Mouse (Mus musculus) CH12.LX (cell line): ENCODE results near the gene Gm20388. TPM values are rescaled to one million over a fixed set of nuclear protein-coding genes. Genes with fewer than 3 reads are reported as not detected.

Experiments used
- DNase-seq: peaks from one replicate; pipeline ENCODE4 v3.0.0-alpha.2; 2013; ENCODE audit errors: extremely low read depth
- H3K27ac ChIP-seq: 2 replicates; pipeline ENCODE4 v1.5.1; 2012; ENCODE audit warnings: low read depth, mild to moderate bottlenecking, control low read depth, moderate library complexity; ENCODE audit not compliant: insufficient read depth
- H3K27me3 ChIP-seq: replicated peaks from 2 replicates; pipeline ENCODE3; 2012; ENCODE audit warnings: inconsistent platforms
- H3K36me3 ChIP-seq, 2 experiments: replicated peaks in 1 of 2; 2 replicates each; pipeline versions ENCODE3 to v1.6.1; 2012; ENCODE audit warnings: inconsistent platforms in 1 of 2, low read length in 1 of 2, mild to moderate bottlenecking in 1 of 2, mixed read lengths in 1 of 2, moderate library complexity in 1 of 2; ENCODE audit not compliant: control insufficient read depth in 1 of 2, insufficient read depth in 1 of 2
- H3K4me1 ChIP-seq, 2 experiments: 2 replicates each; pipeline ENCODE4 v1.6.1; 2012; ENCODE audit warnings: inconsistent platforms in 1 of 2, moderate library complexity in 1 of 2; ENCODE audit not compliant: insufficient read depth in 2 of 2, control insufficient read depth in 1 of 2
- H3K4me2 ChIP-seq: 2 replicates; pipeline ENCODE4 v1.6.1; 2012; ENCODE audit warnings: low read depth, mild to moderate bottlenecking, control low read depth; ENCODE audit not compliant: poor library complexity, insufficient read depth, severe bottlenecking
- H3K4me3 ChIP-seq, 3 experiments: fragments of 150-350 bp in 1 of 3; sonication (generic) in 1 of 3; replicated peaks in 1 of 3; 2 replicates each; pipeline versions ENCODE3 to v1.5.1; 2011 to 2012; ENCODE audit warnings: low read depth in 2 of 3, low read length in 2 of 3, mild to moderate bottlenecking in 2 of 3, moderate library complexity in 2 of 3, control low read depth in 1 of 3, improper control_type of control experiment in 1 of 3, inconsistent platforms in 1 of 3, mixed read lengths in 1 of 3; ENCODE audit not compliant: poor library complexity in 1 of 3
- H3K79me2 ChIP-seq: replicated peaks from 2 replicates; pipeline ENCODE4 v1.6.1; 2012; ENCODE audit warnings: mild to moderate bottlenecking, moderate library complexity; ENCODE audit not compliant: control insufficient read depth, poor library complexity, insufficient read depth, severe bottlenecking; ENCODE audit errors: extremely low read depth
- H3K9ac ChIP-seq: 2 replicates; pipeline ENCODE4 v1.6.1; 2012; ENCODE audit warnings: low read depth, mild to moderate bottlenecking, control low read depth, moderate library complexity; ENCODE audit not compliant: insufficient read depth
- H3K9me3 ChIP-seq: replicated peaks from 2 replicates; pipeline ENCODE3; 2012; ENCODE audit warnings: low read length, inconsistent platforms, mixed read lengths
- BHLHE40 ChIP-seq: IDR thresholded peaks from 2 replicates; pipeline ENCODE4 v1.6.1; 2011; ENCODE audit warnings: mild to moderate bottlenecking, low read depth, low read length, improper control_type of control experiment
- CHD2 ChIP-seq: IDR thresholded peaks from 2 replicates; pipeline ENCODE4 v1.6.1; 2011; ENCODE audit warnings: low read length, improper control_type of control experiment
- CTCF ChIP-seq, 2 experiments: IDR thresholded peaks in 1 of 2; conservative IDR thresholded peaks in 1 of 2; 2 replicates each; pipeline ENCODE4 v1.5.1; 2011 to 2012; ENCODE audit warnings: low read depth in 2 of 2, low read length in 2 of 2, improper control_type of control experiment in 1 of 2, inconsistent platforms in 1 of 2, mild to moderate bottlenecking in 1 of 2, moderate library complexity in 1 of 2
- E2F4 ChIP-seq: IDR thresholded peaks from 2 replicates; pipeline ENCODE4 v1.6.1; 2011; ENCODE audit warnings: low read depth, low read length, improper control_type of control experiment; ENCODE audit not compliant: insufficient replicate concordance
- ELF1 ChIP-seq: IDR thresholded peaks from 2 replicates; pipeline ENCODE4 v1.6.1; 2014; ENCODE audit warnings: low read depth, mild to moderate bottlenecking, inconsistent platforms, low read length, improper control_type of control experiment
- EP300 ChIP-seq: IDR thresholded peaks from 2 replicates; pipeline ENCODE4 v1.6.1; 2011; ENCODE audit warnings: low read length, improper control_type of control experiment
- GABPA ChIP-seq: IDR thresholded peaks from 2 replicates; pipeline ENCODE4 v1.6.1; 2012; ENCODE audit warnings: low read depth, low read length, improper control_type of control experiment, inconsistent platforms; ENCODE audit not compliant: insufficient replicate concordance
- IRF4 ChIP-seq: IDR thresholded peaks from 2 replicates; pipeline ENCODE4 v1.6.1; 2014; ENCODE audit warnings: low read depth, mild to moderate bottlenecking, inconsistent platforms, low read length, improper control_type of control experiment
- JUN ChIP-seq: IDR thresholded peaks from 2 replicates; pipeline ENCODE4 v1.6.1; 2011; ENCODE audit warnings: low read depth, mild to moderate bottlenecking, low read length, improper control_type of control experiment, moderate library complexity; ENCODE audit not compliant: insufficient read depth
- MAZ ChIP-seq: IDR thresholded peaks from 2 replicates; pipeline ENCODE4 v1.6.1; 2012; ENCODE audit warnings: low read depth, mild to moderate bottlenecking, inconsistent platforms, low read length, improper control_type of control experiment, moderate library complexity
- MEF2A ChIP-seq: IDR thresholded peaks from 2 replicates; pipeline ENCODE4 v1.6.1; 2014; ENCODE audit warnings: low read depth, mild to moderate bottlenecking, inconsistent platforms, low read length, improper control_type of control experiment, borderline replicate concordance
- MXI1 ChIP-seq: IDR thresholded peaks from 2 replicates; pipeline ENCODE4 v1.6.1; 2011; ENCODE audit warnings: mild to moderate bottlenecking, low read depth, low read length, improper control_type of control experiment
- MYC ChIP-seq: IDR thresholded peaks from 2 replicates; pipeline ENCODE4 v1.6.1; 2011; ENCODE audit warnings: low read depth, mild to moderate bottlenecking, improper control_type of control experiment, low read length
- NRF1 ChIP-seq: IDR thresholded peaks from 2 replicates; pipeline ENCODE4 v1.6.1; 2014; ENCODE audit warnings: low read depth, mild to moderate bottlenecking, inconsistent platforms, low read length, improper control_type of control experiment, moderate library complexity
- PAX5 ChIP-seq: IDR thresholded peaks from 2 replicates; pipeline ENCODE4 v1.6.1; 2012; ENCODE audit warnings: low read length, inconsistent platforms, mixed read lengths
- POLR2A ChIP-seq: IDR thresholded peaks from 2 replicates; pipeline ENCODE4 v1.6.1; 2011; ENCODE audit warnings: low read depth, mild to moderate bottlenecking, improper control_type of control experiment, low read length
- POLR2AphosphoS2 ChIP-seq: IDR thresholded peaks from 2 replicates; pipeline ENCODE4 v1.6.1; 2011; ENCODE audit warnings: low read depth, low read length, improper control_type of control experiment
- RAD21 ChIP-seq: IDR thresholded peaks from 2 replicates; pipeline ENCODE4 v1.6.1; 2011; ENCODE audit warnings: low read depth, mild to moderate bottlenecking, low read length, improper control_type of control experiment, moderate library complexity
- RCOR1 ChIP-seq: conservative IDR thresholded peaks from 2 replicates; pipeline ENCODE4 v1.6.1; 2012; ENCODE audit warnings: low read depth, mild to moderate bottlenecking, inconsistent platforms, low read length, improper control_type of control experiment
- SMC3 ChIP-seq: IDR thresholded peaks from 2 replicates; pipeline ENCODE4 v1.6.1; 2011; ENCODE audit warnings: low read depth, low read length, improper control_type of control experiment
- TCF12 ChIP-seq: IDR thresholded peaks from 2 replicates; pipeline ENCODE4 v1.6.1; 2014; ENCODE audit warnings: low read depth, mild to moderate bottlenecking, inconsistent platforms, low read length, improper control_type of control experiment
- USF1 ChIP-seq: IDR thresholded peaks from 2 replicates; pipeline ENCODE4 v1.6.1; 2014; ENCODE audit warnings: low read depth, mild to moderate bottlenecking, inconsistent platforms, low read length, improper control_type of control experiment
- USF2 ChIP-seq: conservative IDR thresholded peaks from 2 replicates; pipeline ENCODE4 v1.6.1; 2011; ENCODE audit warnings: low read depth, low read length, improper control_type of control experiment
- ZMIZ1 ChIP-seq: IDR thresholded peaks from 2 replicates; pipeline ENCODE4 v1.6.1; 2012; ENCODE audit warnings: low read depth, mild to moderate bottlenecking, inconsistent platforms, low read length, improper control_type of control experiment
- dilution Hi-C: fragments of 300-500 bp; cut with MboI; formaldehyde crosslinking; loops from 2 replicates; pipeline ENCODE4 v1.14.3; 2020; ENCODE audit warnings: low sequenced_read_pairs; ENCODE audit not compliant: extremely low pct_unique_long_range_greater_than_20kb, extremely low pct_ligation_motif_present
- in situ Hi-C: fragments of 300-500 bp; cut with MboI; formaldehyde crosslinking; loops from 3 replicates; pipeline ENCODE4 v1.14.3; 2019; ENCODE audit warnings: low sequenced_read_pairs, low pct_ligation_motif_present, low pct_unique_long_range_greater_than_20kb, mixed read lengths
- polyA plus RNA-seq: library from polyadenylated mRNA; unstranded; fragments of >175 nt; gene quantifications from 2 replicates; pipeline ENCODE4 v1.2.1, GENCODE M21; 2012; ENCODE audit warnings: low read depth; ENCODE audit not compliant: insufficient read length
- total RNA-seq, 2 experiments: library from RNA; depleted of rRNA; stranded (reverse); fragments of 300-350 nt in 1 of 2; fragments of >200 nt in 1 of 2; gene quantifications; 2 replicates each; pipeline ENCODE4 v1.2.3; 2012 to 2014

The Gm20388 gene
- total and polyA plus RNA-seq, 3 experiments: 14.8 to 26.3 (median 22.2) TPM

- dilution Hi-C loops: no loop called here
- H3K4me3 ChIP-seq: no peak overlapping the region
- no peaks in the 10 kb centered on the region for H3K9me3 ChIP-seq
- no peaks in the 10 kb centered on the region for H3K79me2 ChIP-seq
- no peak for DNase-seq
- H3K4me1 ChIP-seq: peaks cover 0 to 5% of the 10 kb centered on the region in 2 experiments; a peak in 1 of 4 replicates
- no peak overlapping the region for H3K9ac ChIP-seq
- H3K27me3 ChIP-seq: no peaks in the 10 kb centered on the region
- H3K36me3 ChIP-seq: peaks cover 13 to 81% of the 10 kb centered on the region in 2 experiments
- H3K4me2 ChIP-seq: no peak overlapping the region
- in situ Hi-C loops: no loop called here
- H3K27ac ChIP-seq: no peak overlapping the region
- TF ChIP-seq ELF1: no peak
- no peak for TF ChIP-seq ZMIZ1
- no peak for TF ChIP-seq RCOR1
- TF ChIP-seq POLR2AphosphoS2: no peak
- TF ChIP-seq SMC3: no peak
- TF ChIP-seq JUN: no peak
- TF ChIP-seq RAD21: no peak
- TF ChIP-seq GABPA: no peak
- no peak for TF ChIP-seq MEF2A
- no peak for TF ChIP-seq MAZ
- TF ChIP-seq USF2: no peak
- no peak for TF ChIP-seq CTCF (conservative IDR thresholded peaks at IDR 0.05 in 1 of 2, IDR thresholded peaks at IDR 0.05 in 1 of 2; ENCODE audit: low read depth in 2 of 2, low read length in 2 of 2)
- TF ChIP-seq NRF1: no peak
- no peak for TF ChIP-seq PAX5
- TF ChIP-seq TCF12: no peak
- TF ChIP-seq E2F4: no peak
Measured at GRCm38 (mm10) chr8:122789796-122790195, 2879.2 kb downstream of the Gm20388 start.

- TF ChIP-seq ELF1: no peak
- TF ChIP-seq IRF4: no peak
- TF ChIP-seq EP300: no peak
- TF ChIP-seq ZMIZ1: no peak
- no peak for TF ChIP-seq MEF2A
- no peak for TF ChIP-seq RAD21
- TF ChIP-seq MXI1: no peak
- no peak for TF ChIP-seq POLR2A
- TF ChIP-seq CHD2: no peak
- no peak for TF ChIP-seq RCOR1
- TF ChIP-seq MYC: no peak
- no peak for TF ChIP-seq BHLHE40
- no peak for TF ChIP-seq USF1
- no peak overlapping the region for H3K4me3 ChIP-seq
- dilution Hi-C loops (no loop called here), in situ Hi-C loops (no loop called here)
- no peak for DNase-seq
- no peak overlapping the region for H3K4me2 ChIP-seq
- peaks cover 0 to 1% of the 10 kb centered on the region in 2 experiments; a peak in 1 of 4 replicates for H3K4me1 ChIP-seq
- H3K9ac ChIP-seq: no peak overlapping the region
- no peaks in the 10 kb centered on the region for H3K9me3 ChIP-seq
- H3K36me3 ChIP-seq: peaks cover 5 to 55% of the 10 kb centered on the region in 2 experiments
- H3K27me3 ChIP-seq: no peaks in the 10 kb centered on the region
- H3K27ac ChIP-seq: no peak overlapping the region
- H3K79me2 ChIP-seq: no peaks in the 10 kb centered on the region
Measured at GRCm38 (mm10) chr8:122793375-122794174, 2882.9 kb downstream of the Gm20388 start.
